Mouse (Mus musculus): Measurements from ENCODE around the gene Mafb.
A peak's percentile ranks its signal among the peaks of the same experiment; 100 is the strongest.

Gene Mafb

DNA sequence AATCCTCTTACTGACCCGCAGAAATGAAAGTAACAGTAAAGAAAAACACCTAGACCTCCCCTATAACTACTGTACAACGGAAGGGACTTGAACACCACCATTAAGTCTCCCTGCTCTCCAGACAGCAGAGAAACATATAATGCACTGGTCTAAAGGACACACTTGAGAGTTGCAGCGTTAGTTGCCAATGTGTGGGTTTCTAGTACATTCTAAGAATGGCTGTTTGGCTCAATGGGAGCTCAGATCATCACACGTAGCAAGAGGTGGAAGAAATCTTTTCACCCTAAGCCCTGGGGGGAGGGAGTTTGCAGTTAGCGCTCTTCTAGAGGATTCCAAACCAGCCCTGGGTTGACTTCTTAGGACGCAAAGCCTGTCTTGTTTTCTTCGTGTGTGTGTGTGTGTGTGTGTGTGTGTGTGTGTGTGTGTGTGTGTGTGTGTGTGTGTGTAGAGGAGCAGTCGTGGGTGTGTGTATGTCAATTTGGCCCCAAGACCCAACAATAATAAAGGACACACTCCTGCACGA, 2.7 kb downstream of the Mafb start:
- DNase-seq (ENCODE audit: low spot score in 2 of 2): no peak

DNA sequence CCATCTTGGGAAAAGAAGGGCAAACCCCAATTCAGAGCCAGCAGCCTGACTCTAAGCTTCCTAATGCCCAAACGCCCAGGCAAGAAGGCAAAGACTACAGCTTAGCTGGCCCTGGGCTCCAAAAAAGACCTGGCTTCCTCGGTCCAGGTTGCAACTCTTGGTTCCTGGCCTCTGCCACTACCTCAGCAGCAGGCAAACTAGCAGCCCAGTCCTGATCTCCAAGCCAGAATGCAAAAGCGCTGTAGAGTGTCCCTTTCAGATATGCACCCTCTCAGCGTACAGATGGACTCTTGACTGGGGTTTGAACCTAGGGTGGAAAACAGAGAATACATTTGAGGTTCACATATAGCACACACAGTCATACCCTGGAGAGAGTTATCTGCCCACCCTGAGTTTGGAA, 3.7 kb downstream of the Mafb start:
- DNase-seq (ENCODE audit: low spot score in 2 of 2): no peak

DNA sequence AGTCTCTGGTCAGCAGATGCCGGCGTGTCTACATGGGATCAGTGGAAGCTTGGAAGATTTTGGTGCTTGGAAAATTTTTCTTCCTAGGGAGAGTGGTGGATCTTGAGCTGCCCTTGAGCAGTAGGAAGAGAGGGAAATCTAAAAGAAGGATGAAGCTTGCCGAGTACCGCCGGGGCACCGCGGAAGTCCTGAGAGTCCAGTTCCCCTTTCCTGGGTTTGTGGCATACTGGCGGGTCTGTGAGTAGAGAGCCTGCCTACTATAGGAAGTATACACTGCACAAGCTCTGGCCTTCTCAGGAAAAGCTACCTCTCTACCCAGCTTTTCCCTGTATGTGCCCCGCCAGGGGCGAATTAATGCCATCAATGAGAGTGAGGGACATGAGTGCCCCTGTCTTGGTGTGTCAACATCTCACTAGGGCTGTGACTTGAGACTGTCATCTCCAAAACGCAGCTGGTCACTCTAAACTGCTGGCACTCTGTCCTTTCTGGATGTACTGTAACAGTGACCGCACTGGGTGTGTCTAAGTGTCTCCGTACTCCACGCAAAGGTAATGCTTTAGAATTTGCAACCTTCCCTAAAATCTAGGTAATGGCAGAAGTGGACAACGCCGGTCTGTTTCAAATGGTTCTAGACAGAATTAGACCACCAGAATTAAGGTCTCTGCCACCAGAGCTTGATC, 5.3 kb downstream of the Mafb start:
- no peak for DNase-seq (ENCODE audit: low spot score in 2 of 2)

DNA sequence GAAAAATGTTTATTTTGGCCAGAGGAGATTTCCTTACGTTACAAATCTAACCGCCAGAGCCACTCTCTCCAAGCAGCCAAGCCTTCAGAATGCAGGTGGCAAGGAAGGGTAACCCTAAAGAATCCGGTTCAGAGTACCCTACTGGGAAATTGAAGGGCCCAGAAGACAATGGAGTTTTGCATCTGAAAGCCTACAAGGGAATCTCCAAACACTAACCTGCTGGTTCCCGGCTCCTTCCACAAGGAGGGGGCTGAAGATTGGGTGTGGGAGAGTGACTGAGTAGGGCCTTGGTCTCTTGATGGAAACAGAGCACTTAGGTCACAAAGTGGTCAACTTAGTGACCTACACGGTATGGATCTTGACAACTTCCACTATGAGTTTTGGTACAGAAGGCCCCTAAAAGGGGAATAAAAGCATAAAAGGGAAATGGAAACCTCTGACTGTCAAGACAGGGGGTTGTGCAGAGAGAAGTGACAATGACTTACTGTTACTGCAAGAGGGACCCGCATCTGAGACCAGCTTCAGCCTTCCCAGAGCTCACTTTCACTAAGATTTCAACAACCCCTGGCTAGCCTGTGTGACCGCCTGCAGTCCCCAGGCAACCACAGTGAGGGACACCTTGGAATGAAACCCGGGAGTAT, 6.5 kb downstream of the Mafb start:
- no peak for DNase-seq (ENCODE audit: low spot score in 2 of 2)

DNA sequence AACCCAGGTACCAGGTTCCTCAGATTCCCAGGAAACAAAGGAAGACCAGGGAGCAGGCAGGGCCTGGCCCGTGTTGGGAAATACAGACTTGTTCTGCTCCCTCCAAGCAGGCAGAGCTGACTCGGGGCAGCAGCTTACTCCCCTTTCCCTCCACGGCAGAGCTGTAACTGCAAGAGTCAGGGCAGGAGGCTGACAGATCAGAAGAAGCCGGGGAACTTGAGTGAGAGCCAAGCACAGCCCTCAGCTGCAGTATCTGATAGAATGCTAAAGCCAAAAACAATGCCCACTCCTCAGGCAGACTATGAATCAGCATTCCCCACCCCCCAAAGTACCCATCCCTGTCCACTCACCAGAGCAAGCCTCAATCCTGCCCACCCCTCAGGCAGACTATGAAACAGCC, 8.0 kb downstream of the Mafb start:
- DNase-seq (ENCODE audit: low spot score in 2 of 2): no peak

DNA sequence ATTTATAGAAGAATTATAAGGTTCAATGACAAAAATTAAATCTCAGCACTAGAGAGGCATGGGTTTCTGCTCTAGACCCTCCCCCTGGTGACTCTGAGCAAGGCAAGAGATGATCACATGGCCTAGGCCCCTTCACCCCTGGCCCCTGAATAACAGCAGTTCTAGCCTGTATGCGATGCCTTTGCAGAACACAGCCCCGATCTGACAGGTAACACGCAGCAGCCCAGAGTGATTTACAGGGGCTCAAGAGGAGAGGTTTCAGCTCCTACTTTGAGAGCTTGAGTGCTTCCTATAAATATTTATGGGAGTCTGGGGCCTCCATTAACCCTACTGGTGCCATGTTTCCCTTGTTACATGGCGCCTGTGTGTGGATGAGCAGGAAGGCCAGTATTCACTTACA, 9.4 kb downstream of the Mafb start:
- no peak for DNase-seq (ENCODE audit: low spot score in 2 of 2)

DNA sequence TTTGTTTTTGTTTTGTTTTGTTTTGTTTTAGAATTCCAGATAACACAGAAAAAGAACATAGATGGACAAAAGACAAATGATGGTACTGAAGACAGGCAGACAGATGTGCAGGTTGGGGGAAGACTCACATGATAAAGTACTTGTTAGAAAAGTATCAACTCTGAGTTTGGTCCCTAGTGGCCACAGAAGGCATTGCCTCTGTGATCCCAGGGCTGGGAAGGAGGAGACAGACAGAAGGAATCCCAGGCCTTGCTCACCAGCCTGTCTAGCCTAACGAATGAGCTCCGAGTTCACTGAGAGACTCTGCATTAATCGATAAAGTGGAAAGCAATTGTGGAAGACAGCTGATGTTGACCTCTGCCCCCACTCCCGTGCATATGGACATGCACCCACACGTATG, 10.7 kb downstream of the Mafb start:
- DNase-seq (ENCODE audit: low spot score in 2 of 2): no peak

DNA sequence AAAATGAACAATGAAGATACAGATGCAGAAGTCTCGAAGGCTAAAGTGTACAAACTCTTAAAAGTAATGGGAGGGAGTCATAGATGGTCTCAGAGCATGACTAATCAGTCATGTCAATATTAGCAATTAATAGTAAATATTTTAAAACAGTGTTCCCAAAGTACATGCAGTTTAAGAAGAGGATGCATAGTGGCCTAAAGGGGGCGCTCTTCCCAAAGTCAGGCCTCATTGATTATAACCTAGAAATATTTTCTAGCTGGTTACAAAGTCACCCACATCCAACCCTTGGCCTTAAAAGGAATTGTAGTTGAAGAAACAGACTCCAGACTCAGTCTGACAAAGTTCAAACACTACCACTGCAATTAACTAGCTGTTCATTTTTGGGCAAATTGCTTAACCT, 12.5 kb downstream of the Mafb start:
- DNase-seq (ENCODE audit: low spot score in 2 of 2): no peak

DNA sequence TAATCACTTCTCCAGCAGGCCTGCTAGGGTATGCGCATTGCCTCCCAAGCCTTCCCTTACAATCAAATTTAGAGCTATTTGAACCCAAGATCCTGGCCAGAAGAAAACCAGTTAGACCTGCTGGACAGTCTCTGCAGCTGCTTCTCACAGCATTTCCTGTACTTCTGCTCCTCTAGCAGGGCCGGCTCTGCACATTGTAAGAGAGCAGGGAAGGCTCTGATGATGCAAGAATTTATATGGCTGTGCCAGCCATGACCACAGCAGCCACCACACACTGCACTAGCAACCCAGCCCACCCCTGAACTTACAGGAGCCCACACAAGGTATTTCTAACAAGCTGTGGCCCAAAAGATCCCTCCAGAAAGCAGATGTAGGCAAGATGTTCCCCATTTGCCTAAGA, 13.3 kb downstream of the Mafb start:
- DNase-seq (ENCODE audit: low spot score in 2 of 2): peak in 1 of 2 experiments; percentile 57

DNA sequence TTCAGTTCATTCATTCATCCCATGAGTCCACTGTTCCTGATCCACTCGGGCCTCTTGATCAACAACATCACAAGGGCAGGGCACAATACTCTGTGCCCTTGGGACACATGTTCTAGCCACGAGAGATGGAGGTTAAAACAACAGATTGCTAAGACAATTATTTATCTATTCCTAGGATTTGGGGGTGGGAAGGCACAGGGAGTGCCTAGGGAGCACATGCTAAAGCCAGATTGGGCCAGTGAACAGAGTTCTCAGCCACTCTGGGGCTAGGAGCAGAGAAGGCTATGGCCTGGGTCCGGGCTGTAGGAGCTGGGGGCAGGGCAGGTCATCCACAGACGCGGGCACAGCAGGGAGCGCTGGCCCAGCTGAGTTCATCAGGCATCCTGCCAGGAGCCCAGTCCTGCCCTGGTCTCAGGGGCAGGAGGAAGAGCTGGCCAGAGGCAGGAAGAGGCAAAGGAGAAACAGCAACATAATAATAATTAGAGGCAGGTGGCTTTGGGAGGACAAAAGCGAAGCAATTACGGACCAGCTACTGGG, 15.8 kb downstream of the Mafb start:
- DNase-seq (ENCODE audit: low spot score in 2 of 2): no peak

DNA sequence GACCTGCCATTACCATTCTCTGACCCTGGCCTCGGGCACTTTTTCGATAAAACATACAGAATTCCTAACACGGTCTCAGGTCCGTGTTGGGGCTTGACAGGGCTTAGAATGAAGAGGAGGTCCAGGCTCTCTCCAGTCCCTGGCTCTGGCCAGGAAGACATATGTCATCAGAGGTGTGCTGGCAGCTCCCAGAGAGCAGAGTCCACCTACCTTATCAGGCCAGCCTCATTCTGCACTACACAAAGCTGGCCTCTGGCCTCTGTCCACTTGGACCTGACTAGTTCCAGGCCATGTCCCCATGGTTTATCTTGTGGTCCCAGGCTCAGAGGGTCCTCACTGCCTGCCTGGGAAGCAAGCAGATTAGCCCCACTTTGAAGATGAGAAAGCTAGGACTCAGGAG, 17.3 kb downstream of the Mafb start:
- DNase-seq (ENCODE audit: low spot score in 2 of 2): no peak

DNA sequence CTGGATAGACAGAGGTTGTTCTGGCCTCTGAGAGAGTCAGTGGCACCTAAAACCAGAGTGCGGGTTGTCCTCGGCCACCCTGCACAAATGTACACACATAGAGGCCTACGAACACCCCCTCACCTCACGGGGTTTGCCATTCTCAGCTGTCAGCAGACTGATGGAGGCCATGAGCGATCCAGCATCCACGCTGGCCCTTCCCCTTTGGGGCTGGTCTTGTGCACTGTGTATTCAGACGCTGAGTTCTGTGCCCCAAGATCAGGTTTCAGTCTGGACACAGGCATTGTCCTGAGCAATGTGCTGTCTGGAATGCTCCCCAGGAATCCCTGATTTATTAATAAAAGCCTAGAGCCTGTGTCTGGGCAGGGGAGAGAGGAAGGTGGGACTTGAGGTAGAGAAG, 18.1 kb downstream of the Mafb start:
- DNase-seq (ENCODE audit: low spot score in 2 of 2): no peak

DNA sequence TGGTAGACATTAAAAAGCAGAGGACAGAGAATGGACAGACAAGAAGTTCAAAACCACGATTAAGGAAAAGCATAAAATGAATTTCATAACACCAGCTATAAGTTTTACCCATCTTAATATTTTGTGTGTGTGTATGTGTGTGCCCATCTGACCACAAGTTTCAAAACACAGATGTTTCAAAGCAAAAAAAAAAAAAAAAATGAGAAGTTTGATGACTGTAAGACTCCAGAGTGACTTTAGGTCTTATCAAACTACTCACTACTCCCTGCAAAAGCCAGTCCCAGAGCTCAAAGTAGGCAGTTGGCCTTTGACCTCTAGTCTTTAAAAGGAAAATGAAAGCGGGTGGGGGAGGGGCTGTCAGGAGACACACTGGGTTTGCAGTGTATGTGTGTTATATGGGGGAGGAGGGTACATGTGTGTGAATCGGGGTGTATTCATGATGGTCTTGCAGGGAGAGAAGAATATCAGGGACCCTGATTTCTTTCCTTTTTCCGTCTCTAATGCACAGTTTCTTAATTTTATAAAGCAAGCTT, 18.7 kb downstream of the Mafb start:
- no peak for DNase-seq (ENCODE audit: low spot score in 2 of 2)

DNA sequence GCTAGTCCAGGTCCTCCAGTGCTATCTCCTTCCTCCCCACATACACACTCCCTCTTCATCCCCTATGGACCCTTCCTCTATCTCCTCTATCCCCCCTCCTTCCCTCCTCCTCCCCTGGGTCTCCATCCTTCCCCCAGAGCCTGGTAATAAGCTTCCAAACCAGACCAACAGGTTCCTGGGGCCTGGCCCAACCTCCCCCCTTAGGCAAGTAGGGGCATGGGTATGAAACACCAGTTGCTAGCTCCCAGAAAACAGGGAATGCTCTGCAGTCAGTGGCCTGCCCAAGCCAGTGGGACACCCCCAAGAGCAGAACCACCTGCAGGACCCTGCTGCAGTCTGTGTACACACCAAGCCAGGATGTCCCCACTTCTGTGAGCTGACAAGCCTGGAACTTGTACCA, 21.2 kb downstream of the Mafb start:
- DNase-seq (ENCODE audit: low spot score in 2 of 2): peak; percentile 48 to 52

DNA sequence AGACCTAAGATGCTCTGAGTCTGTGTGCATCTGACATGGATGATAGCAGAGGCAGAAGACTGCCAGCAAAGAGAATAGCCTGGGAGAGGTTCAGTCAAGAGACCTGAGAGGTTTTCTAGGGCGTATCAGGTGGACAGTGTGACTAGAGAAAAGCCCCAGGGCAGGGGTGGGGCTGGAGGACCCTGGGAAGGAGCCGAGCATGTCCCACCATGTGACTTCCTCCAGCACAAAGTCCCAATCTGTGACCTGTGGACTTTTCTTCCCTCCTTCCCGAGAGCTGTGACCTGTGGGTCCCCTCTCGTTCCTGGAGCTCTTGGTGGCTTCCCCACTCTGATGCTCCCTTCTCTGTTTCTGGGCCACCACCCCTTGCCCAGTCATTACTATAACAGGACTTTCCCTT, 26.7 kb downstream of the Mafb start:
- DNase-seq (ENCODE audit: low spot score in 2 of 2): no peak

DNA sequence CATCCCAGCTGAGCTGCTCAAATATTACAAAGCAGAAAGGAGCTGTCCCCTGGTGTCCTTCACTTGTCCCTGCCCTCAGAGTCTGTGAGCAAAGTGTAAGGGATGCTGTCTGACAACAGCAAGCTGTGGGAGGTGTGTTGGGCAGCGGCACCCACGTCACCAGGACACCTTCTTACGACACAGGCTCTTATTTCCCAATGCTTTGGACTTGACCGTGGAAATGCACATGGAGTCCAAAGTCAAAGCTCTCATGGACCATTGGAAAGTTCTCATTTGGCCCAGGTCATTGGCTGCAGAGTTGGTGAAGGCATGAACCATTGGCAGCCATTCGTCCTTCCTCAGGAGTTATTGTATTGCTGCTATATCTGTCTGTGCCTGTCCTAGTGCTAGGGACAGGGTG, 27.3 kb downstream of the Mafb start:
- DNase-seq (ENCODE audit: low spot score in 2 of 2): no peak

DNA sequence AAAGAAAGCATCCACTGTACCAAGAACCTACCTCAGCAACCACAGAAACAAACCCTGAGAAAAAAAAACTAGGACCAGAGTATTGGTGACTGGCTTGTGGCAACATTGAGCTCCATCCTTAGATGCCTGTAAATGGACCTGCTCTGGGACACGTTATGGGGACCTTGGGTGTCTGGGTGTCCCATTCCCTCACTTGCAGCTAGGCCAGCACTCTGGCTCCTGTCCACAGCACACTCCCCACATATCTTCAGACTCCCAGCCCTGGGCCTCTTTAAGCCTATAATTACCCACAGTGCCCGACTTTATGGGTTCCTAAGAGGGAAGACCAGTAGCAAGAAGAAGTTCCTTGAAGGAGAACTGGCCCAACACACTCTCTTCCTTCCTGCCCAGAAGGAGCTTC, 30.8 kb downstream of the Mafb start:
- no peak for DNase-seq (ENCODE audit: low spot score in 2 of 2)

DNA sequence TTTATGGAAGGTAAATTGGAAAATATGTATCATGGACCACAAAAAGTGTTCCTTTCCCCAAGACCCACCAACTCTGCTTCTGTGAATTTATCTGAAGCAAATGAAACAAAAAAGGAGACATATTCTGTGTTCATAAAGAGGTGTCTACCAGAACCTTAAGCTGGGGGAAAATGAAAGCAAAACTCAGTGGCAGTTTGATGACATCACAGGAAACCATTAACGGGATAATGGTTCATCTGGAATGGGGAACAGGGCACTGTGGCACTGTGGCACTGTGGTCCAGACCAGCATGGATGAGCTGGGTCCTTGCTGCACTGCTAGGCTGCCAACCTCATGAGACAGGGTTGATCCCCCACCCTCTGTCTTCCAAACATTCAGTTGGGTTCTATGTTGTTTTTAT, 31.8 kb downstream of the Mafb start:
- no peak for DNase-seq (ENCODE audit: low spot score in 2 of 2)

DNA sequence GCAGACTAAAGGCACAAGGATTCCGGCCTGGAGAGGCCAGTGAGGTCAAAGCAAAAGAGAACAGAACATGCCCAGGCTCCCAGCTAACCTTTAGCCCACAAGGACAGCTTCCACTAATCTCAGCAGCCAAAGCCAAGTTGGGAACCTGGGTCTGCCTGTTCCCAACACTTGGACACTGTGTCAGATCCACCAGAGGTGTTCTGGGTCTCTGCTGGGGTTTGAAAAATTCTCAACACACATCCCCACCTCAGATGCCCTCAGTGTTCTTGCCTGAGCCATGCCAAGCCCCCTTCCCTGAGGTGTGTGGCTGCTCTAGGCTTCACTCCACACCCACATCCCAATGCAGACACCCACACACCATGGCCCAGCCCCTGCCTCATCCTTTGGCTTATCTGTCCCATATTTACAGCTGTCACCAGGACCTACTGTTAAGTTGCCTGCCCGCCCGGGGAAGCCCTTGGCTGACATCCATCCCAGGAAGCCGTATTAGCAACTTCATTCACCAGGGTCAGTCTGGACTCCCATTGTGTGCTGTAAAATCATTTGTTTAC, 32.7 kb downstream of the Mafb start, which contains the start of gene Gm826:
TSS of gene Gm826 (minus strand) at position 52 of the 551 bp plus-strand sequence.
- no peak for DNase-seq (ENCODE audit: low spot score in 2 of 2)

DNA sequence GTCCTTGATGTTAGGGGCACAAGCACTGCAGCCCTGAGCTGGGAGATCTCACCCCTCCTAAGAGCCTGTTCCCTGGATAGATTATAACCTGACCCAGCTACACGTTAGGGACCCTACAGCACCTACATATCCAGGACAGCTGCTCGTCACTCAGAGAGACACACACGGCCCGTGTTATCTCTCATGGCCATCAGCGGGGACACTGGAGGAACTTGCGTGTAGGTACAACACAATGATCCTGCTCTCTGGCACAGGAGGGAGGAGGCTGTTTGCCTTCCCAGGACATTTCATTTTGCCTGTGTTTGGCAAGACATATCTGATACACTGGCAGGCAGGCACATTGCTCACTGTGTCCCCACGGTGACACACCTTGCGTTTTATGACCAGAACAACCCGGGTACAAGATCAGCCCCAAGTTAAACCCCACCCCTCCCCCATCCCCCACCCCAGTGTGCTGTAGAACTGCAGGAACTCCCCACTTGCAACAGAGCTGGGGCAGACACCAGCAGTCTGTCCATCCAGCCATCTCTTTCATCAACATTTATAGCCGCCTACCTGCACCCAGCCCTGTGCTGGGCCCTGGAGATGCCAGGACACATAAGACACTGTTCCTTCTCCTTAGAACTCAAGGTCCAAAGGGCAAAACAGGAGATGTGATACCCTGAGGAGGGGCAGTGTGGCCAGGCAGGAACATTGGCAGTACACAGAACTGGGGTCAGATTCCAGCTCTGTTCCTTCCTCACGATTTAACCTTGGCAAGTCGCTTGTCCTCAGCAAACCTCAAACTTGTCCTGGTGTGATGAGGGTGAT, 34.1 kb downstream of the Mafb start:
- peak in 1 of 2 experiments; percentile 57 for DNase-seq (ENCODE audit: low spot score in 2 of 2)

DNA sequence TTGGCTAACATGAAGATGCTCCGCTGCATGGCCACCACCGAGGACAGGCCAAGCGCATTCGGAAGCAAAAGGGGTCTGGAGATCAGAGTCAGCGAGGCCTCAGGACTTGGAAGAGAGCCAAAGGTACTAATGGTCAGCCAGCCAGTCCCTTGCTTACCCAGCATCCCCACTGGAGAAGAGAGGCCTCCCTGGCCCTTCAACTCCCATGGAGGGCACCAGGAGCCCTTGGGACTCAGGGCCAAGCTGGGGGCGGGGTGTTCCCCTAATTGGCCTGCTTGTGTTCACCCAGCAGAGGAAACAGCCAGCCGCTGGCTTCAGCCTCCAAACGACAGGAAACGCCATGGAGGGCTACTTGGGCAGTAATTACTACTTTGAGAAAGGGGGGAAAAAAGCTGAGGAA, 38.0 kb downstream of the Mafb start:
- no peak for DNase-seq (ENCODE audit: low spot score in 2 of 2)

DNA sequence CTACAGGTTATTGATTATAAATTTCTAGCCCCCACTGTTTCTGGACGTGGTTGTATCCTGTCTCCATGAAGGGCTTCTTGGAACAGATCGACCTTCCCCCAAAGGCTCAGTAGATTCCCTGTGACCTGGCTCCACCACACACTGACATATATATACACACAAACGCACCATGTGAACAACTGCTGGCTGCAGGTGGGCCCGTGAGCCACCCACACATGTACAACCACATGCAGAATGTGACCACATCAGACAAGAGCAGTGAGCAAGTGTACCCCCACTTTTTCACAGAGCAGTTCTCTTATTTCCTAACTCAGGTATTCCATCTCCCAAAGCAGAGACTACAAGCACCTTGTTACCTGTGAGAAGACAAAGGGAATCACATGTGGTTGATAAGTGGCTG, 39.1 kb downstream of the Mafb start:
- DNase-seq (ENCODE audit: low spot score in 2 of 2): no peak
